Mouse (Mus musculus) thymus, postnatal 25 days (tissue): ENCODE measurements at regions not wholly inside any gene's neighbourhood (a gene's known extent, or its start where the extent isn't known, plus 50 kb on each side); places are given as distances from the start of the nearest gene placed in this dataset.

Source experiments
- DNase-seq: peaks from one replicate; pipeline ENCODE4 v3.0.0; 2022

- no peak for DNase-seq
These were observed 60.7 kb upstream of the Gm47985 start for GRCm38 (mm10) chr1:151121686-151122085.

GRCm38 (mm10) chr1:151123964-151124363, 58.4 kb upstream of the Gm47985 start:
- no peak for DNase-seq

GRCm38 (mm10) chr1:151125028-151125659, 57.2 kb upstream of the Gm47985 start:
- DNase-seq = no peak

- DNase-seq = no peak
These were observed 56.4 kb upstream of the Gm47985 start for GRCm38 (mm10) chr1:151125764-151126485.

- no peak for DNase-seq
These were observed 55.6 kb upstream of the Gm47985 start for GRCm38 (mm10) chr1:151126756-151127155.

GRCm38 (mm10) chr1:151128005-151128404, 54.3 kb upstream of the Gm47985 start:
- no peak for DNase-seq

GRCm38 (mm10) chr1:151128955-151129354, 53.4 kb upstream of the Gm47985 start:
- no peak for DNase-seq

- DNase-seq = no peak
These were observed 52.3 kb upstream of the Gm47985 start for GRCm38 (mm10) chr1:151130036-151130435.

- no peak for DNase-seq
These were observed 51.3 kb upstream of the Gm47985 start for GRCm38 (mm10) chr1:151130845-151131626.

GRCm38 (mm10) chr1:151131627-151132284, 50.6 kb upstream of the Gm47985 start:
- no peak for DNase-seq
